Mouse (Mus musculus) neural tube, embryonic 12.5 days (tissue): ENCODE results near the gene Ralgps1. TPM values are rescaled to one million over a fixed set of nuclear protein-coding genes. Genes with fewer than 3 reads are reported as not detected.

Experiments
- ATAC-seq: fragments of 200-750 bp; cut with Nextera tagmentation; 2 replicates; pipeline ENCODE4 v1.8.0; 2017; ENCODE audit warnings: low read depth, mild to moderate bottlenecking, moderate TSS enrichment, moderate library complexity; ENCODE audit not compliant: low FRiP score
- H3K27ac ChIP-seq: fragments of 300-500 bp; sonication (generic); 2 replicates; pipeline ENCODE4 v1.5.1; 2016
- H3K27me3 ChIP-seq: fragments of 300-500 bp; sonication (generic); replicated peaks from 2 replicates; pipeline ENCODE4 v1.6.1; 2016; ENCODE audit warnings: mild to moderate bottlenecking
- H3K36me3 ChIP-seq: fragments of 300-500 bp; sonication (generic); 2 replicates; pipeline ENCODE4 v1.6.1; 2016; ENCODE audit warnings: mild to moderate bottlenecking
- H3K4me1 ChIP-seq: fragments of 300-500 bp; sonication (generic); 2 replicates; pipeline ENCODE4 v1.6.1; 2016
- H3K4me2 ChIP-seq: fragments of 300-500 bp; sonication (generic); replicated peaks from 2 replicates; pipeline ENCODE4 v1.6.1; 2016; ENCODE audit warnings: mild to moderate bottlenecking
- H3K4me3 ChIP-seq: fragments of 300-500 bp; sonication (generic); 2 replicates; pipeline ENCODE4 v1.5.1; 2016
- H3K9ac ChIP-seq: fragments of 300-500 bp; sonication (generic); 2 replicates; pipeline ENCODE4 v1.6.1; 2016; ENCODE audit warnings: mild to moderate bottlenecking
- H3K9me3 ChIP-seq: fragments of 300-500 bp; sonication (generic); 2 replicates; pipeline ENCODE4 v1.6.1; 2016; ENCODE audit warnings: mild to moderate bottlenecking
- WGBS: fragments of 180-500 bp; shearing (Covaris S2); methylation state at CpG from one replicate; pipeline ENCODE4 v1.1.7; 2016; 5-methylcytosine and 5-hydroxymethylcytosine counted together
- microRNA-seq: library from miRNA; unstranded; fragments of <30 nt; microRNA quantifications from one replicate; pipeline ENCODE4, GENCODE M21; 2017
- polyA plus RNA-seq: library from polyadenylated mRNA; unstranded; fragments of >200 nt; fragmentation: Nextera tagmentation; extraction: Ambion mirVana; gene quantifications from 2 replicates; pipeline ENCODE4 v1.2.1, GENCODE M21; 2016

The Ralgps1 gene
- polyA plus RNA-seq, 1 experiment from 2014 or later = 25.9 TPM

DNA sequence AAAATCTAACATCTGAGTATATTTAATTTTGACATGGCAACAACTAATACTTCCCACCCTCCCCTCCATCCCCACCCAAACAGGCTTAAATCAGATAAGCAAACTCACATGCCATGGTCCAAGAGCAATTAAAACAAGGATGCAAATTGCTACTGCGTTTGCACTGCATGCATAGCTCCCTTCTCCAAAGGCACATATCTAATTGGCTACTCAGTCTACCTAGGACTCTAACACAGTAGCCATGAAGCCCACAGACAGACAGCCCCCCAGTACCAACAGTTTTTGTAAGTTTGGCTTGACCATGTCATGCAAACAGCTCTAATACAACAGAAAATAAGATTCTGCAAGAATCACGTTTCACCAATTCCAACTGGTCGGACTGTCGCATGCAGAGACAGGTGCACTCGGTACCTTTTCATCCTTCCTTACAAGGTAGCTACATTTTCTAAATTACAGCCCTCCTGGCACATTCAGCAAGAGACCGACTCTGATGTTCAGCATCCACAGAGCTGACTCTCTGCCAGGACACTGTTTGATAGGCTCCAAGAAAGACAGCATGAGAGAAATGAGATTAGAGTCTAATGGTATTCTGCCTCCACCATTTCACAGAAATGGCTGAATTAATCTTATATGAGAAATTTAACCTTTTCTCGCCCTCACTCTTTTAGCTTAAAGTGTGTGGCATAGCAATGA, 284.5 kb downstream of the Ralgps1 start:
- no peak for ATAC-seq
- H3K4me2 ChIP-seq = no peak overlapping the region
- H3K27ac ChIP-seq = no peak overlapping the region
- H3K4me1 ChIP-seq = no peaks in the 10 kb centered on the region
- H3K4me3 ChIP-seq = no peak overlapping the region
- H3K9ac ChIP-seq = no peak overlapping the region
- no peaks in the 10 kb centered on the region for H3K27me3 ChIP-seq
- no peaks in the 10 kb centered on the region for H3K9me3 ChIP-seq
- WGBS = 85% methylated on average over 7 of the region's 7 CpGs
- H3K36me3 ChIP-seq = no peaks in the 10 kb centered on the region

DNA sequence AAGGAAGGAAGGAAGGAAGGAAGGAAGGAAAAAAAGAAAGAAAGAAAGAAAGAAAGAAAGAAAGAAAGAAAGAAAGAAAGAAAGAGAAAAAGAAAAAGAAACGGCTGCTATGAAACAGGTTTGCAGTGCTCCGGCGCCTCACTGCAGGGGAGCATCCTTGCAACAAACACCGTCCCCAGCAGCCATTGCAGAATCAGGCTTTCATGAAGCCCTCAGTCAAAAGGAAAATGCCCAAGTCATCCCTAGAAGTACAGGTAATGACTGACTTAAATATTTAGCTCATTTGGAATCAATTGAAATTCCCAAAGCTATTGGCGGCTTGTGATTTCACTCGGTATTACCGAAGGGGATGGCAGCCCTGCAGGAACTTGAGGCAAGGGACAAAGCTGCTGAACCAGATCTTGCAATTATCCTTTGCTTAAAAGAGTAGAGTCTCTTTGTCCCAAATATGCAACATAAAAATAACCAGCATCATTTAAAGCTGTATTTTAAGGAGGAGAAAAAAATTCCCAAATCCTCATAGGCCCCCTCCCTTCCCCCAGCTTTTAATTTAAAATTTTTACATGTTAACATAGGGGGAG, 285.2 kb downstream of the Ralgps1 start:
- H3K4me2 ChIP-seq = no peak overlapping the region
- ATAC-seq = no peak

DNA sequence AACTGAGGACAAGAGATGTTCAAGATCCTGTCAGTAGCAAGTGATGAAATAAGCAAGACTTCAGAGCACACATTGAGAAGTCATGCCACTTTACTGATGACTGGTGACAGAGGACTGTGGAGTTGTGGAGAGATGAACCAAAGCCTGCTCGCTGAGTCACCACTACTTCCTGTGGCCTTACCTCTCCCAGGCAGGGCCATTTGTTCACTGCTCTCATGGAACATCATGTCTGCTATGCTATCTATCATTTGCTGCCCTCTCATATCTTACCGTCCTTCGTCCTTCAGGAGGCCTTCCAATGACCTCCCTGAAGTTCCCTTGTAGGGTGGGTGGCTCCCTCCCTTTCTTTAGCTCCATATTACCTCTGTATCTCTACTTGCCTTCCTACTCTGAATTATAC, 287.1 kb downstream of the Ralgps1 start:
- Histone ChIP-seq H3K36me3 (no peaks in the 10 kb centered on the region), H3K9ac (no peak overlapping the region), H3K4me1 (no peaks in the 10 kb centered on the region), H3K27me3 (no peaks in the 10 kb centered on the region), H3K4me2 (no peak overlapping the region), H3K9me3 (no peaks in the 10 kb centered on the region), H3K27ac (no peak overlapping the region), H3K4me3 (no peak overlapping the region)
- 83% methylated on average over 3 of the region's 3 CpGs for WGBS
- no peak for ATAC-seq

More for the DNA sequence above, 285.2 kb downstream of the Ralgps1 start:
- no peaks in the 10 kb centered on the region for H3K27me3 ChIP-seq
- no peak overlapping the region for H3K27ac ChIP-seq
- no peak overlapping the region for H3K4me3 ChIP-seq
- H3K36me3 ChIP-seq = no peaks in the 10 kb centered on the region
- H3K9me3 ChIP-seq = no peaks in the 10 kb centered on the region
- H3K4me1 ChIP-seq = no peaks in the 10 kb centered on the region
- 64% methylated on average over 7 of the region's 7 CpGs for WGBS
- H3K9ac ChIP-seq = no peak overlapping the region

Small RNAs within 50 kb of the gene (microRNA-seq; reads per million reads assigned to microRNA genes)
- not detected for gene Gm25998

Other genes with a start within 250 kb of the Ralgps1 start
- 18.0 and 23.3 TPM in 2 replicates for gene Garnl3, start 239.8 kb downstream of the Ralgps1 start, polyA plus RNA-seq
- gene Angptl2, start 155.4 kb downstream of the Ralgps1 start, polyA plus RNA-seq = 23.4 and 24.9 TPM in 2 replicates
- 8.4 and 10.7 TPM in 2 replicates for gene Zbtb34, start 59.8 kb upstream of the Ralgps1 start, polyA plus RNA-seq
- 23.0 and 23.5 TPM in 2 replicates for gene Zbtb43, start 97.1 kb upstream of the Ralgps1 start, polyA plus RNA-seq